Mouse (Mus musculus): Measurements from ENCODE around the gene Pth2.

Pth2 gene

GRCm38 (mm10) chr7:45153586-45153985, 27.2 kb upstream of the Pth2 start:
- in situ Hi-C loops (cut with MboI) = no loop called here

DNA sequence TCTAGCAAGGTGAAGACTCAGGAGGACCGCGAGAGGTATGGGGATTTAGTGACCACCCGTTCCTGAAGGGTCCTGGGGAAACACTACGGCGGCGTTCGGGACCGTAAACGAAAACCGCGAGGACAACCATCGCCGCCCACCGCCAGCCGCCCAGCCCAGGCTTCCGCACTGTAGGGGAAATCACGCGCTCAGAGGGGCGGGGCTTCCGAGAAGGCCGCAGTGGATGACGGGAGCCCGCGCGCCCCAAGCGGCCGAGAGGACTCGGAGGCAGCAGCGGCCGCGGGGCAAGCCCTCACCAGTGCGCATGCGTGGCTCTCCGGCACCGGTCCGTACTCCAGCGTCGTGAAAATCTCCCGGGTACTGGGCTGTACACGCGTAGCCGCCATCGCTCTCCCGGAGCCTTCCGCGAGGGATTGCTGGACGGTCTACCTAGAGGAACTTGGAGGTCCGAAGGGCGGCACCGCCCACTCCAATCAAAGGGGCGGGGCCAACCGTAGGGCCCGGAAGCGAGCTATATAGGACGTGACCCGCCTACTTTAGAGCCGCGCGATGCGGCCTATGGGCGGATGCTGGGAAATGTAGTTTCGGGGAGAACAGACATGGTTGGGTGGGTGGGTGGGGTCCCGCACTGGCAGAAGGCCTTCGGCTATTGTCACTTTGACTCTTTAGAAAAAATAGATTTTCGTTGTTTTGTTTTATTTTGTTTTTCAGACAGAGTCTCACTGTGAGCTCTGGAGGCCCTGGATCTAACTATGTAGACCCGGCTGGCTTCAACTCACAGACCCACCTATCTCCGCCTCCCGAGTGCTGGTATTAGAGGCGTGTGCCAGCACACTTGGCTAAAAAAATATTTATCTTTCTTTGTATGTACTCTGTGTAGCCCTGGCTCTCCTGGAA, 26.5 kb upstream of the Pth2 start, which contains the start of the genes Pih1d1 and Aldh16a1:
TSS of gene Pih1d1 (plus strand) at position 208 of the 897 bp plus-strand sequence.
TSS of gene Aldh16a1 (minus strand) at position 489 of the 897 bp plus-strand sequence.
- in situ Hi-C loops (cut with MboI) = no loop called here

- in situ Hi-C loops (cut with MboI) = no loop called here
Observed at GRCm38 (mm10) chr7:45154993-45155514, 25.7 kb upstream of the Pth2 start.

DNA sequence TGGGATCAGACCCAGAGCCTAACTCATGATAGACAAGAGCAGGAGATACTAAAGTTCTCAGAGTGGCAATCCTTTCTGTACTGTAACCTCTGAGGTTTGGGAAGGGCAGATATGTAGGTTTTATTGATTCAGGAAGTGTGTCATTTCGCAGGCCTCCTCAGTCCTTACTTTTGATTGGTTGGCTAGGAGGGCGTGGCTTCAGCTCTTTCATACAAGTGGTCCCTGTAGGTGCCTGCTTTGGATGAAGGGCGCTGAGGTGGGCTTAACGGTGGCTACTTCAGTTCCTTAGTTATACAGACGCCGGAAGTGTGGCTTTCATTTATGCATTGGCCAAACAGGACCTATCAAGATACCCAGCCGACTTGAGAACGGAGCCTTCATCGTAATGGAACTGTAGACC, 25.2 kb upstream of the Pth2 start:
- in situ Hi-C loops (cut with MboI) = no loop called here

DNA sequence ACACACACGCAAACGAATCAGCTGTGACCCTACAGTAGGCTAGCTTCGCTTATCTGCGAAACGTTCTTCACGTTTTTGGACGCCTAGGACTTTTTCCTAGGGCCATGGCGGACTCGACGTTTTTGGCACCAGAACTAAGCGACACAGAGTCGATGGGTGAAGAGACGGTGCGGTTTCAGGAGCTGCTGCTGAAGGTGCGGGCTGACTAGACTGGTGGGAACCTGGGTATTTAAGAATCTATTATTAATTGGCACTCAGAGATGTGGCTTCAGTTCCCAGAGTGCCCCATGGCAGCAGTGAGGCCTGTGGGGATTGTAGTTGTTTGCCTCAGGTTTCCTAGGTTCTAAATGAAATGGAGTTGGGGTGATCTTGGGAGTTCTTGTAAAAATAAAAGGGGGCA, 24.6 kb upstream of the Pth2 start:
- in situ Hi-C loops (cut with MboI) = no loop called here

GRCm38 (mm10) chr7:45157459-45157858, 23.3 kb upstream of the Pth2 start:
- in situ Hi-C loops (cut with MboI) = no loop called here

- in situ Hi-C loops (cut with MboI) = no loop called here
Observed at GRCm38 (mm10) chr7:45158991-45159390, 21.8 kb upstream of the Pth2 start.

- in situ Hi-C loops (cut with MboI) = no loop called here
Observed at GRCm38 (mm10) chr7:45160316-45160800, 20.4 kb upstream of the Pth2 start.

DNA sequence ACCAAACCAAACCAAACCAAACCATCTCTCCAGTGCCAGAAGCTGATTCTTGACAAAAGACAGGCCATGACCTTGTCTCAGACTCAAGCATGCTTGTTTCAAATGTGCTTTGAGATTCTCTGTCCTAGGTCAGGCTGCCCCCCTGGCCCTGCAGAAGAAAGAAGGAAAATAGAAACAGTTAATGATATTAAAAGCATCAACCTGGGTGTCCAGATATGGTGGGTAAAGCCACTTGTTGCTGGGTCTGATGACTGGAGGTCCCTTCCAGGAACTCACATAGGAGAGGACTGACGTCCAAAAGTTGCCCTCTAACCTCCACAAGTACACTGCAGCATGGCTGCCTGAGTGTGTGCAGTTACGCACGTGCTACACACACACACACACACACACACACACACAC, 19.9 kb upstream of the Pth2 start:
- in situ Hi-C loops (cut with MboI) = no loop called here

DNA sequence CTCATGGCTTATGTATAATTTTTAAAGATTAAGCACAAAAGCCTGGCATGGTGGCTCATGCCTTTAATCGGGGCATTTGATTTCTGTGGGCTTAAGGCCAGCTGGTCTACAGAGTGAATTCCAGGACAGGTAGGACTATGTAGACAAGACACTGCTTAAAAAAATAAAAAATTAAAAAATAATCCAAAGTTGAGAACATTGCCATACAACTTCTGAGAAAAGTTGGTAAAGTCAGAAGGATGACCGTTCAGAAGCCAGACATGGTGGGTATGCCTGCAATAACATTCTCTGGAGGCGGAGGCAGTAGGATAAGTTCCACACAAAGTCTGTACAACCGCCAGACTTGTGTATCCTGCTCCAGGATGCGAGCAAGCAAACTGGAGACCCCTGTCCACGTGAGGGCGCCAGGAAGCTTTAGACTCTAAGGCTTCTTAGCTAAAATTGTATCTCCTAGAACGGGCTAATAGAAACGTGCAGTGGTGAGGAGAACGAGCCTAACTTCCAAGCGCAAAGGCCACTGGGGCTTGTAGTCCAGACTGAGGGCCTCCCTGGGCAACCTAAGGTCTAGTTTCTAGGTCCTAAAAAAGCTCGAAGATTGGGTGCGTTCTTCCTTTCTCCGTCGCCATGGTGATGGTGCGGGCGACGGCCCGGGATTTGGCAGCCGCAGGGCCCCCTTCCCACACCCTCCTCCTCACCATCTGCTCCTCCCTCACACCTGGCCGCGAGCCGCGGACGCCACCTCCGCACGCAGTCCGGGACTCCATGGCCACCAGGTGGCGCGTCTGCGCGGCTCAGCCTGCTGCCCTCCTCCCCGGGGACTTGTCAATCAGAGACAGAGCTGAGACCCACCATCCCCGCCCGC, 19.0 kb upstream of the Pth2 start:
- in situ Hi-C loops (cut with MboI) = no loop called here

GRCm38 (mm10) chr7:45162551-45162950, 18.2 kb upstream of the Pth2 start:
- in situ Hi-C loops (cut with MboI) = no loop called here

GRCm38 (mm10) chr7:45162996-45163615, 17.7 kb upstream of the Pth2 start:
- in situ Hi-C loops (cut with MboI) = no loop called here

DNA sequence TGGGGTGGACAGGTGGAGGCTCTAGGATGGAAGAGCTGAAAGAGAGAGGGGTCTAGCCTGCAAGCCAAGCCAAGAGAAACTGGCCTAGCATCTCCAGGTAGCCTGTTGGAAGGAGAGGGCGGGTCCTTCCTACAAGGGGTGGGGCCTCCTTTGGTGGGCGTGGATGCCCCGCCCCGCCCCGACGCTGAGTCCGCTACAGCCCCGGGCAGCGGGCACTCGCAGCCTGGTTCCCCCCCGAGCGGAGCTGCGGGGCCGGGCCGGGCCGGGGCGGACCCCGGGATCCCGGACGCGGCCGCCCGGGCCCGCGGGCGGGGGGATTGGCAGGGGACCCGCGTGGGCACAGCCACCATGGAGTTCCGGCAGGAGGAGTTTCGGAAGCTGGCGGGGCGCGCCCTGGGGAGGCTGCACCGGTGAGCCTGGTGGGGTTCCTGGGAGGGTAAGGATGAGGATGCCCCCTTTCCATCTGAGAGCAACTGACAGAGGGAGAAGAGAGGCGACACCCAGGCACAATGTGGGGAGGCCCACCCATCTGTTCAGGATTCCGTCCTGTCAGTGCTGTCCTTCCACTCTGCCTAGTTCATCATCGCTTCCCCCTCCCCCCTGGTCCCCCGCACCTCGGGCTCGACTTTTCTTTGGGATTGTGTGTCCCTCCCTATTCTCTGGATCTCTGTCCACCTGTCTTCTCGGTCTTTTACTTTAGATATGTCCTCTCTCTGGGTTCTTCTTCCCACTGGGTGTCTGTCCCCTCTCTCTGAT, 16.9 kb upstream of the Pth2 start, which contains the start of gene Slc17a7:
TSS of gene Slc17a7 (plus strand) at position 215 of the 756 bp plus-strand sequence.
- in situ Hi-C loops (cut with MboI) = no loop called here

GRCm38 (mm10) chr7:45164833-45165232, 16.0 kb upstream of the Pth2 start:
- in situ Hi-C loops (cut with MboI) = no loop called here

- in situ Hi-C loops (cut with MboI) = no loop called here
Observed at GRCm38 (mm10) chr7:45165701-45166100, 15.1 kb upstream of the Pth2 start.

- in situ Hi-C loops (cut with MboI) = no loop called here
Observed at GRCm38 (mm10) chr7:45166950-45167401, 13.8 kb upstream of the Pth2 start.

GRCm38 (mm10) chr7:45167761-45168445, 12.9 kb upstream of the Pth2 start:
- in situ Hi-C loops (cut with MboI) = no loop called here

- in situ Hi-C loops (cut with MboI) = no loop called here
Observed at GRCm38 (mm10) chr7:45168656-45169055, 12.1 kb upstream of the Pth2 start.

DNA sequence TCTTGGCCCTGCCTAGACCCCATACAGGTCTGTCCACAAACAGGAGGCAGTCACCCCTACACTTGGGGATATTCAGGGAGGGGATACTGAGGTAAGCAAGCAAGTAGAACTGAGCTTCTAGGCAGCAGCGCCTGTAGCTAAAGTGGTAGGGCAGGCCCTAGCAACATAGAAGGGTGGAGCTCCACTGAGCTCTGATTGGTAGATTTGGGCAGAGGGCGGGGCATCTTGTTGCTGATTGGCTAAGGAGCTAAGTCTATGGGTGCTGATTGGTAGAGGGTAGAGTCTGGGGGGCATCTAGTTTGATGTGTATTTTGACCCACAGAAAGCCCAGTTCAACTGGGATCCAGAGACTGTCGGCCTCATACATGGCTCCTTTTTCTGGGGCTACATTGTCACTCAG, 11.3 kb upstream of the Pth2 start:
- in situ Hi-C loops (cut with MboI) = no loop called here

- in situ Hi-C loops (cut with MboI) = no loop called here
Observed at GRCm38 (mm10) chr7:45172974-45173373, 7.8 kb upstream of the Pth2 start.
